Mouse (Mus musculus): ENCODE measurements at regions not wholly inside any gene's neighbourhood (a gene's known extent, or its start where the extent isn't known, plus 50 kb on each side); places are given as distances from the start of the nearest gene placed in this dataset.

DNA sequence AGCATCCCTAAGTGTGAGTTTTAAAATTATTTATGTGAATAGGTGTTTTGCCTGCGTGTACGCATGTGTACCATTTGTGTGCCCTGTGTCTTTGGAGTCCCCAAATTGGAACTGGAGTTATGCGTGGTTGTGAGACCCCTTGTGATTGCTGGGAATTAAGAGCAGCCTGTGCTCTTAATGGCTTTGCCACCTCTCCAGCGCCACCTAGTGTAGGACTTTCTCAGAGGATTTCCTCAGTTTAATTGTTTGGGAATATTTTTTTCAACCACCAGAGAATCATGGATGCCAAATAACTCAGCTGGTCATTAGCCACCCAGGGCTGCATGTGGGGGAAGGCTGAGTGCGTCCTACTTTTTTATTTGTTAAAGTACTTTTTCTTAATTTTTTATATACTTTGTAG, 124.4 kb downstream of the Gm11077 start:
- no peak for TF ChIP-seq MYOG (IDR thresholded peaks at IDR 0.05; ENCODE audit: control insufficient read depth, extremely low read depth, insufficient read length)
- TF ChIP-seq MAX (IDR thresholded peaks at IDR 0.05): no peak

Measured in C2C12 (cell line).